In genomic region chr12:107967026-107967425, GRCm38 (mm10) we compare ENCODE assay signal across 18 mouse cellular contexts. TPM values are rescaled to one million over a fixed set of nuclear protein-coding genes. Genes with fewer than 3 reads are reported as not detected.
A peak's percentile ranks its signal among the peaks of the same experiment; 100 is the strongest.
DNase-seq lines count a peak whose midpoint lies in the region; ATAC-seq and TF ChIP-seq lines count a peak whose summit lies in the region.
"Had no signal": no experiment of that assay in that cellular context is flagged by ENCODE, and none has a peak within 500 bp of the region (broad histone marks: within the 10 kb centered on the region; RNA-seq: fewer than 3 reads in every experiment).

No protein-coding gene starts in this region.

- peaks cover 96% of the 10 kb centered on the region for H3K4me1 ChIP-seq in forebrain, embryonic 13.5 days
- peaks cover 70% of the 10 kb centered on the region for H3K4me1 ChIP-seq in forebrain, embryonic 14.5 days (ENCODE audit: control insufficient read depth, insufficient read depth, low read length)
- H3K4me1 ChIP-seq in kidney, adult 2 months (ENCODE audit: control insufficient read depth, insufficient read depth, low read length), result peaks cover 4% of the 10 kb centered on the region; the same call in 1 of the 2 replicates
- H3K4me1 ChIP-seq in embryonic facial prominence, embryonic 15.5 days, result peaks cover 86% of the 10 kb centered on the region

- H3K27ac ChIP-seq in forebrain, embryonic 13.5 days, result no peak overlapping the region
- no peak overlapping the region for H3K27ac ChIP-seq in forebrain, embryonic 14.5 days (ENCODE audit: low read depth, low read length)
- H3K27ac ChIP-seq in kidney, adult 2 months (ENCODE audit: insufficient read depth, low read depth, low read length), result no peak overlapping the region
- peak overlapping the region; percentile 79 for H3K27ac ChIP-seq in layer of hippocampus, adult 2 months
- H3K27ac ChIP-seq in embryonic facial prominence, embryonic 15.5 days (replicated peaks), result 0 out of 2 replicates have a peak overlapping the region, but pooled peaks have one; percentile 83
- H3K27ac ChIP-seq: heart, adult 2 months; hindbrain, embryonic 10.5 days; hindbrain, embryonic 15.5 days had no signal

- no peak for ATAC-seq in forebrain, embryonic 13.5 days
- no peak for ATAC-seq in forebrain, embryonic 14.5 days
- ATAC-seq in embryonic facial prominence, embryonic 15.5 days (ENCODE audit: insufficient number of reproducible peaks, low FRiP score, low TSS enrichment, low read depth), result no peak
- ATAC-seq: inflammation-experienced regulatory T-cells, adult 6 months had no signal

- H3K9ac ChIP-seq in forebrain, embryonic 13.5 days, result no peak overlapping the region
- H3K9ac ChIP-seq in forebrain, embryonic 14.5 days (ENCODE audit: low read length), result no peak overlapping the region
- H3K9ac ChIP-seq in embryonic facial prominence, embryonic 15.5 days, result no peak overlapping the region
- H3K9ac ChIP-seq: heart, embryonic 12.5 days; hindbrain, embryonic 15.5 days had no signal

- H3K4me2 ChIP-seq in forebrain, embryonic 13.5 days, result 0 out of 2 replicates have a peak overlapping the region, but pooled peaks have one; percentile 5
- no peak overlapping the region for H3K4me2 ChIP-seq in forebrain, embryonic 14.5 days (ENCODE audit: low read length)
- no peak overlapping the region for H3K4me2 ChIP-seq in embryonic facial prominence, embryonic 15.5 days (replicated peaks)
- H3K4me2 ChIP-seq: heart, embryonic 12.5 days; hindbrain, embryonic 15.5 days had no signal

- no peak overlapping the region for H3K4me3 ChIP-seq in forebrain, embryonic 13.5 days
- H3K4me3 ChIP-seq in forebrain, embryonic 14.5 days (ENCODE audit: low read depth, low read length), result no peak overlapping the region
- H3K4me3 ChIP-seq in kidney, adult 2 months (ENCODE audit: insufficient read depth, low read depth, low read length), result no peak overlapping the region
- H3K4me3 ChIP-seq in layer of hippocampus, adult 2 months, result no peak overlapping the region
- H3K4me3 ChIP-seq in embryonic facial prominence, embryonic 15.5 days (replicated peaks), result no peak overlapping the region
- H3K4me3 ChIP-seq: heart, adult 2 months; heart, embryonic 12.5 days; hindbrain, embryonic 10.5 days; hindbrain, embryonic 15.5 days had no signal

- TF ChIP-seq POLR2A in kidney, adult 2 months (IDR thresholded peaks at IDR 0.05; ENCODE audit: low read depth, low read length), result no peak

- WGBS in forebrain, embryonic 13.5 days, result 89% methylated on average over 7 of the region's 7 CpGs
- 88% methylated on average over 7 of the region's 7 CpGs for WGBS in forebrain, embryonic 14.5 days
- 51% methylated on average over 7 of the region's 7 CpGs for WGBS in kidney, adult 2 months
- WGBS in embryonic facial prominence, embryonic 15.5 days, result 75% methylated on average over 7 of the region's 7 CpGs

- H3K27me3 ChIP-seq in forebrain, embryonic 13.5 days, result no peaks in the 10 kb centered on the region
- no peaks in the 10 kb centered on the region for H3K27me3 ChIP-seq in forebrain, embryonic 14.5 days (replicated peaks; ENCODE audit: control insufficient read depth, insufficient read depth, low read length)
- no peaks in the 10 kb centered on the region for H3K27me3 ChIP-seq in kidney, adult 2 months (replicated peaks; ENCODE audit: control insufficient read depth, insufficient read depth, low read length)
- no peaks in the 10 kb centered on the region for H3K27me3 ChIP-seq in embryonic facial prominence, embryonic 15.5 days
- H3K27me3 ChIP-seq: heart, embryonic 12.5 days; hindbrain, embryonic 15.5 days had no signal

- H3K36me3 ChIP-seq in forebrain, embryonic 13.5 days (ENCODE audit: poor library complexity, severe bottlenecking), result peaks cover 3% of the 10 kb centered on the region; the same call in 1 of the 2 replicates
- no peaks in the 10 kb centered on the region for H3K36me3 ChIP-seq in forebrain, embryonic 14.5 days (ENCODE audit: control insufficient read depth, insufficient read depth, low read length)
- no peaks in the 10 kb centered on the region for H3K36me3 ChIP-seq in kidney, adult 2 months (ENCODE audit: control insufficient read depth, insufficient read depth, low read length)
- H3K36me3 ChIP-seq in embryonic facial prominence, embryonic 15.5 days, result no peaks in the 10 kb centered on the region
- H3K36me3 ChIP-seq: heart, embryonic 12.5 days; hindbrain, embryonic 10.5 days; hindbrain, embryonic 15.5 days had no signal

- TF ChIP-seq CTCF in kidney, adult 2 months (conservative IDR thresholded peaks at IDR 0.05; ENCODE audit: insufficient read depth, insufficient read length, low read depth, low read length), result no peak
- TF ChIP-seq CTCF in layer of hippocampus, adult 2 months (conservative IDR thresholded peaks at IDR 0.05), result no peak

- H3K9me3 ChIP-seq in forebrain, embryonic 13.5 days (replicated peaks), result no peaks in the 10 kb centered on the region
- no peaks in the 10 kb centered on the region for H3K9me3 ChIP-seq in forebrain, embryonic 14.5 days (replicated peaks; ENCODE audit: control insufficient read depth, low read length)
- H3K9me3 ChIP-seq in embryonic facial prominence, embryonic 15.5 days (replicated peaks), result no peaks in the 10 kb centered on the region
- H3K9me3 ChIP-seq: hindbrain, embryonic 15.5 days had no signal

- DNase-seq in forebrain, embryonic 14.5 days (ENCODE audit: low spot score), result no peak
- peak; percentile 46 for DNase-seq in kidney, adult 2 months
- DNase-seq in kidney, adult 9 months, result no peak
- no peak for DNase-seq in layer of hippocampus, adult 2 months (ENCODE audit: low spot score in 2 of 2)
- DNase-seq in layer of hippocampus, postnatal 36 days, result no peak
- no peak for DNase-seq in cerebellum, postnatal 14 days
- DNase-seq: adrenal gland, adult 2 months; adrenal gland, postnatal 25 days; cerebellum, adult 18-20 months; cerebellum, adult 9-11 months; gastrocnemius, postnatal 10 days; heart, adult 2 months had no signal

RNA-seq across cellular contexts. Expression of gene Bcl11b, which starts 36.4 kb away (rescaled TPM):
- 53.5 and 61.1 TPM in 2 replicates for polyA plus RNA-seq in forebrain, embryonic 13.5 days (2015; fragmentation: Nextera tagmentation; extraction: Ambion mirVana)
- 76.7 and 86.5 TPM in 2 replicates for polyA plus RNA-seq in forebrain, embryonic 14.5 days (2014; fragmentation: Nextera tagmentation; extraction: Ambion mirVana)
- 4.9 and 5.4 TPM in 2 replicates for polyA plus RNA-seq in kidney, adult 2 months (2012; rRNA removed)
- 100 to 1,000 TPM; 144 to 145 TPM for total RNA-seq in layer of hippocampus, adult 2 months (2021)
- total RNA-seq in layer of hippocampus, postnatal 36 days (2021), result 100 to 1,000 TPM; 134 to 137 TPM
- 27.0 and 28.8 TPM in 2 replicates for polyA plus RNA-seq in embryonic facial prominence, embryonic 15.5 days (2015; fragmentation: Nextera tagmentation; extraction: Ambion mirVana)

Comparison
In these comparisons a context has a peak if more than half of its experiments do, and no peak if none do; other contexts are left out.
1. H3K27ac ChIP-seq: peak in layer of hippocampus, adult 2 months (single experiment) and embryonic facial prominence, embryonic 15.5 days (single experiment); none in forebrain, embryonic 13.5 days (single experiment), forebrain, embryonic 14.5 days (single experiment) and kidney, adult 2 months (single experiment).